In genomic region chr9:49081561-49081960, GRCm38 (mm10) we compare ENCODE assay signal across 9 mouse cellular contexts. TPM values are rescaled to one million over a fixed set of nuclear protein-coding genes. Genes with fewer than 3 reads are reported as not detected.
DNase-seq lines count a peak whose midpoint lies in the region; ATAC-seq and TF ChIP-seq lines count a peak whose summit lies in the region.
"Had no signal": no experiment of that assay in that cellular context is flagged by ENCODE, and none has a peak within 500 bp of the region (broad histone marks: within the 10 kb centered on the region; RNA-seq: fewer than 3 reads in every experiment).

No protein-coding gene starts in this region.

- TF ChIP-seq POLR2A in heart, adult 2 months (IDR thresholded peaks at IDR 0.05; ENCODE audit: insufficient read depth, low read depth, low read length), result no peak

- no peak overlapping the region for H3K27ac ChIP-seq in heart, adult 2 months
- H3K27ac ChIP-seq in heart, embryonic 12.5 days (ENCODE audit: poor library complexity, severe bottlenecking), result no peak overlapping the region
- H3K27ac ChIP-seq in embryonic facial prominence, embryonic 15.5 days (replicated peaks), result peak overlapping the region; percentile 11; the same call in 1 of the 2 replicates
- no peak overlapping the region for H3K27ac ChIP-seq in hindbrain, embryonic 14.5 days
- H3K27ac ChIP-seq: neural tube, embryonic 12.5 days had no signal

- no peak overlapping the region for H3K9ac ChIP-seq in heart, adult 2 months (ENCODE audit: low read depth, low read length)
- no peak overlapping the region for H3K9ac ChIP-seq in heart, embryonic 12.5 days
- no peak overlapping the region for H3K9ac ChIP-seq in embryonic facial prominence, embryonic 15.5 days
- no peak overlapping the region for H3K9ac ChIP-seq in hindbrain, embryonic 14.5 days
- H3K9ac ChIP-seq: neural tube, embryonic 12.5 days had no signal

- peak; percentile 84 for TF ChIP-seq CTCF in heart, adult 2 months (IDR thresholded peaks at IDR 0.05)

- H3K4me3 ChIP-seq in heart, adult 2 months, result no peak overlapping the region
- H3K4me3 ChIP-seq in heart, embryonic 12.5 days, result no peak overlapping the region
- H3K4me3 ChIP-seq in embryonic facial prominence, embryonic 15.5 days (replicated peaks), result no peak overlapping the region
- H3K4me3 ChIP-seq in hindbrain, embryonic 14.5 days (replicated peaks; ENCODE audit: low read length), result no peak overlapping the region
- H3K4me3 ChIP-seq: neural tube, embryonic 12.5 days had no signal

- DNase-seq in heart, adult 2 months, result peak; percentile 59 to 70
- DNase-seq in brain, adult 2 months (ENCODE audit: low read depth, low spot score), result peak; percentile 91
- peak; percentile 86 for DNase-seq in hindbrain, embryonic 14.5 days (ENCODE audit: low spot score)
- DNase-seq in left cerebral cortex, postnatal 10 days (ENCODE audit: extremely low spot score in 1 of 2, low spot score in 2 of 2), result peak; percentile 81
- DNase-seq in naive thymus-derived CD4-positive, alpha-beta T cell, adult 2 months (ENCODE audit: low read depth), result peak; percentile 19
- peak; percentile 65 for DNase-seq in thymus, postnatal 14 days

- H3K4me2 ChIP-seq in heart, embryonic 12.5 days, result no peak overlapping the region
- H3K4me2 ChIP-seq in embryonic facial prominence, embryonic 15.5 days (replicated peaks), result no peak overlapping the region
- no peak overlapping the region for H3K4me2 ChIP-seq in hindbrain, embryonic 14.5 days (replicated peaks)
- H3K4me2 ChIP-seq: neural tube, embryonic 12.5 days had no signal

- no peaks in the 10 kb centered on the region for H3K27me3 ChIP-seq in heart, adult 2 months (ENCODE audit: control insufficient read depth, insufficient read depth, low read length)
- no peaks in the 10 kb centered on the region for H3K27me3 ChIP-seq in heart, embryonic 12.5 days (replicated peaks)
- no peaks in the 10 kb centered on the region for H3K27me3 ChIP-seq in embryonic facial prominence, embryonic 15.5 days
- no peaks in the 10 kb centered on the region for H3K27me3 ChIP-seq in hindbrain, embryonic 14.5 days (ENCODE audit: control insufficient read depth, insufficient read depth, low read length)
- H3K27me3 ChIP-seq: neural tube, embryonic 12.5 days had no signal

- H3K9me3 ChIP-seq in heart, embryonic 12.5 days (replicated peaks), result no peaks in the 10 kb centered on the region
- no peaks in the 10 kb centered on the region for H3K9me3 ChIP-seq in embryonic facial prominence, embryonic 15.5 days (replicated peaks)
- H3K9me3 ChIP-seq in hindbrain, embryonic 14.5 days (ENCODE audit: control insufficient read depth, low read length), result no peaks in the 10 kb centered on the region
- H3K9me3 ChIP-seq: neural tube, embryonic 12.5 days had no signal

- peaks cover 4% of the 10 kb centered on the region; the same call in 1 of the 2 replicates for H3K36me3 ChIP-seq in heart, adult 2 months (ENCODE audit: control insufficient read depth, insufficient read depth, low read length)
- peaks cover 37% of the 10 kb centered on the region for H3K36me3 ChIP-seq in heart, embryonic 12.5 days
- H3K36me3 ChIP-seq in embryonic facial prominence, embryonic 15.5 days, result peaks cover 35% of the 10 kb centered on the region
- H3K36me3 ChIP-seq in hindbrain, embryonic 14.5 days (replicated peaks; ENCODE audit: control insufficient read depth, insufficient read depth), result peaks cover 28% of the 10 kb centered on the region

- WGBS in heart, adult 2 months, result 12% methylated on average over 4 of the region's 4 CpGs
- 19% methylated on average over 4 of the region's 4 CpGs for WGBS in heart, embryonic 12.5 days
- WGBS in embryonic facial prominence, embryonic 15.5 days, result 10% methylated on average over 4 of the region's 4 CpGs
- WGBS in hindbrain, embryonic 14.5 days, result 2% methylated on average over 4 of the region's 4 CpGs

- peaks cover 3% of the 10 kb centered on the region for H3K4me1 ChIP-seq in heart, adult 2 months (ENCODE audit: control insufficient read depth, insufficient read depth, low read length)
- H3K4me1 ChIP-seq in heart, embryonic 12.5 days (replicated peaks), result no peaks in the 10 kb centered on the region
- no peaks in the 10 kb centered on the region for H3K4me1 ChIP-seq in embryonic facial prominence, embryonic 15.5 days
- H3K4me1 ChIP-seq in hindbrain, embryonic 14.5 days (replicated peaks; ENCODE audit: control insufficient read depth, insufficient read depth, low read length), result no peaks in the 10 kb centered on the region
- H3K4me1 ChIP-seq: neural tube, embryonic 12.5 days had no signal

- TF ChIP-seq EP300 in heart, adult 2 months (IDR thresholded peaks at IDR 0.05; ENCODE audit: insufficient read depth, low read depth, low read length), result 0 out of 2 replicates have a peak, but pooled peaks have one; percentile 35

- ATAC-seq in heart, embryonic 12.5 days (ENCODE audit: insufficient number of reproducible peaks, low FRiP score), result no peak
- ATAC-seq in embryonic facial prominence, embryonic 15.5 days (ENCODE audit: insufficient number of reproducible peaks, low FRiP score, low TSS enrichment, low read depth), result no peak
- ATAC-seq in hindbrain, embryonic 14.5 days (ENCODE audit: low FRiP score), result peak; percentile 31; the same call in 1 of the 2 replicates

- H3K79me2 ChIP-seq in heart, adult 2 months (replicated peaks; ENCODE audit: control insufficient read depth, insufficient read depth, low read length), result no peaks in the 10 kb centered on the region

- intact Hi-C loops in heart, adult 2 months (cut with DNase I), result loop anchor here (1.0 to 5.0 kb wide), 4 partner anchors 165 to 1091 kb away; no protein-coding TSS in a partner anchor
- intact Hi-C loops in left cerebral cortex, postnatal 10 days (cut with DNase I), result loop anchor here (10.0 kb wide), 2 partner anchors 163 to 1453 kb away; no protein-coding TSS in a partner anchor

RNA-seq across cellular contexts. Expression of gene Tmprss5, which starts 0.5 kb away (rescaled TPM):
- under 1 TPM in 1 of 2 experiments, not detected in 1; 0.13 TPM for total RNA-seq in heart, adult 2 months (2021)
- 0.88 and 1.5 TPM in 2 replicates for polyA plus RNA-seq in heart, adult 2 months (2012; rRNA removed)
- 0.12 and 0.18 TPM in 2 replicates for polyA plus RNA-seq in heart, embryonic 12.5 days (2016; fragmentation: Nextera tagmentation; extraction: Ambion mirVana)
- polyA plus RNA-seq in embryonic facial prominence, embryonic 15.5 days (2015; fragmentation: Nextera tagmentation; extraction: Ambion mirVana), result 0.75 and 1.2 TPM in 2 replicates
- polyA plus RNA-seq in hindbrain, embryonic 14.5 days (2014; fragmentation: Nextera tagmentation; extraction: Ambion mirVana), result 0.96 and 2.2 TPM in 2 replicates
- under 1 TPM; 0.30 to 0.69 TPM for total RNA-seq in left cerebral cortex, postnatal 10 days (2021)

RNA-seq across cellular contexts. Expression of gene Zw10, which starts 26.1 kb away (rescaled TPM):
- 10 to 100 TPM; 11.1 to 12.4 TPM for total RNA-seq in heart, adult 2 months (2021)
- polyA plus RNA-seq in heart, adult 2 months (2012; rRNA removed), result 7.1 and 15.2 TPM in 2 replicates
- polyA plus RNA-seq in heart, embryonic 12.5 days (2016; fragmentation: Nextera tagmentation; extraction: Ambion mirVana), result 28.3 and 30.6 TPM in 2 replicates
- polyA plus RNA-seq in embryonic facial prominence, embryonic 15.5 days (2015; fragmentation: Nextera tagmentation; extraction: Ambion mirVana), result 35.6 and 37.3 TPM in 2 replicates
- 25.1 and 27.8 TPM in 2 replicates for polyA plus RNA-seq in hindbrain, embryonic 14.5 days (2014; fragmentation: Nextera tagmentation; extraction: Ambion mirVana)
- total RNA-seq in left cerebral cortex, postnatal 10 days (2021), result 10 to 100 TPM; 14.3 to 17.5 TPM

Comparison
In these comparisons a context has a peak if more than half of its experiments do, and no peak if none do; other contexts are left out.
1. DNase-seq: peak in every context shown above with its lines; median percentile 91 in brain, adult 2 months; 86 in hindbrain, embryonic 14.5 days; 81 in left cerebral cortex, postnatal 10 days; 65 in thymus, postnatal 14 days; 64 in heart, adult 2 months; 19 in naive thymus-derived CD4-positive, alpha-beta T cell, adult 2 months.